Comparison of ENCODE assay signal across 25 mouse cellular contexts in the genomic region with DNA sequence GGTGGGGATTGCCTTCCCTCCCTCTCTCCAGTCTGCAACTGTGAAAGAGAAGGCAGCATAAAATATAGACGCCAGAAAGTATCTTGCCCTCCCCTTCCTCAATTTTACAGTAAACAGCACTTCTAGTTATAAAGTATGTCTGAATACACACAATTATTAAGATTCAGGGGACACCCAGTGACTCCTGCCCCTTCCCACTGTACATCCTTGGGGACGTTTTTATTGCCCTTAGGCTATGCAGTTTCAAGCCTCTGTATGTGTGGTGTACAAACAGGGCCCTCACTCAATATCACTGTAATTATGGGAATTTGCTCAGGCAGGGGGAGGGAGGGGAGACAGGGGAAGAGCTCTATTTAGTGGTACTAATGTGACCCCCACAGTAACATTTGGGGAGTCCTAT.
"Had no signal": no experiment of that assay in that cellular context is flagged by ENCODE, and none has a peak within 500 bp of the region (broad histone marks: within the 10 kb centered on the region; RNA-seq: fewer than 3 reads in every experiment).

No protein-coding gene starts in this region.

- H3K4me2 ChIP-seq: heart, embryonic 12.5 days; hindbrain, embryonic 12.5 days; hindbrain, embryonic 14.5 days; intestine, embryonic 15.5 days; limb, embryonic 13.5 days; limb, embryonic 15.5 days; liver, embryonic 12.5 days had no signal

- H3K9me3 ChIP-seq: heart, embryonic 10.5 days; heart, embryonic 12.5 days; hindbrain, embryonic 10.5 days; hindbrain, embryonic 12.5 days; intestine, embryonic 15.5 days; limb, embryonic 13.5 days; limb, embryonic 15.5 days; liver, embryonic 12.5 days had no signal

- H3K27ac ChIP-seq: gastrocnemius, adult 2 months; heart, adult 2 months; heart, embryonic 10.5 days; hindbrain, embryonic 10.5 days; hindbrain, embryonic 12.5 days; hindbrain, embryonic 14.5 days; intestine, embryonic 15.5 days; layer of hippocampus, adult 2 months; left cerebral cortex, adult 2 months; limb, embryonic 13.5 days; limb, embryonic 15.5 days; liver, embryonic 12.5 days; liver, embryonic 14.5 days had no signal

- DNase-seq: gastrocnemius, adult 2 months; gastrocnemius, postnatal 10 days; gastrocnemius, postnatal 25 days; heart, adult 2 months; heart, postnatal 10 days; heart, postnatal 4 days; kidney, adult 9 months; kidney, postnatal 25 days; left cerebral cortex, postnatal 4 days had no signal

- H3K4me1 ChIP-seq: intestine, embryonic 15.5 days; limb, embryonic 15.5 days; liver, embryonic 12.5 days had no signal

- H3K27me3 ChIP-seq: intestine, embryonic 15.5 days; liver, embryonic 12.5 days had no signal

- ATAC-seq: forebrain, embryonic 16.5 days; hindbrain, embryonic 16.5 days; inflammation-experienced regulatory T-cells, adult 6 months; intestine, embryonic 15.5 days; intestine, postnatal 0 days; liver, embryonic 12.5 days had no signal

- H3K9ac ChIP-seq: heart, embryonic 12.5 days; hindbrain, embryonic 12.5 days; hindbrain, embryonic 14.5 days; intestine, embryonic 15.5 days; limb, embryonic 13.5 days; limb, embryonic 15.5 days; liver, embryonic 12.5 days; liver, embryonic 14.5 days had no signal

- H3K4me3 ChIP-seq: gastrocnemius, adult 2 months; heart, adult 2 months; heart, embryonic 10.5 days; heart, embryonic 12.5 days; hindbrain, embryonic 10.5 days; hindbrain, embryonic 12.5 days; intestine, embryonic 15.5 days; layer of hippocampus, adult 2 months; left cerebral cortex, adult 2 months; limb, embryonic 13.5 days; limb, embryonic 15.5 days; liver, embryonic 12.5 days had no signal

- H3K36me3 ChIP-seq: heart, embryonic 10.5 days; heart, embryonic 12.5 days; hindbrain, embryonic 10.5 days; hindbrain, embryonic 12.5 days; intestine, embryonic 15.5 days; limb, embryonic 13.5 days; limb, embryonic 15.5 days; liver, embryonic 12.5 days had no signal
